In the genomic region with DNA sequence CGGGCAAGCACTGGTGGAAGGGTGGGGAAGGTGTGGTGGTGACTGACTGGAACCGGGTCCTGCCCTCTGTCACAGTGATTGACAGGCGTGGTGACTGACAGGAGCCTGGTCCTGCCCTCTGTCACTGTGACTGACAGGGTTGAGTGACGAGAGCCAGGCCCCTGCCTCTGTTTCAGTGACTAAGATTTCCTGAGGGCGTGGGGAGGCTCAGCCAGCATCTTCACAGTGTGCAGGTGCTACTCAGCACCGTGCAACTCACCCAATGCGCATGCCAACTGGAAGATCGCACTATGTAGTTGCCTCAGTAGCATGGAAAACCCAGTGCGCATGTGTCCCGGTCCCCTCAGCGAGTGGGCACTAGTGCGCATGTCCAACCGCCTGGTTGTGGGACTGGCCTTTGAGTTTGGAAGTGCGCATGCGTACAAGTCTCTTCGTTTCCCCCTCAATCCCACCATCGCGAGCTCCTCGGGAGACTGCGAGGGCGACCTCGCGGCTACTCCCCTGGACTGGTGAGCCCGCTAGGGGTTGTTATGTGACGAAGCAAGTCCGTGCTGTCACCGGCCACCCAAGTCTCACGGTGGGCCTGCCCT, we compare ENCODE assay signal across 1 mouse cellular context.
A peak's percentile ranks its signal among the peaks of the same experiment; 100 is the strongest.
TF ChIP-seq lines count a peak whose summit lies in the region.

No protein-coding gene starts in this region.

TF ChIP-seq in CH12.LX, 34 proteins besides CTCF, POLR2A, EP300 and RAD21:
- TF ChIP-seq MAZ (IDR thresholded peaks at IDR 0.05; ENCODE audit: low read depth, low read length), result 0 out of 2 replicates have a peak, but pooled peaks have one; percentile 30
- no peak for TF ChIP-seq SMC3 (IDR thresholded peaks at IDR 0.05; ENCODE audit: low read depth, low read length)
- TF ChIP-seq MAX (IDR thresholded peaks at IDR 0.05; ENCODE audit: low read length), result peak; percentile 58; the same call in 1 of the 2 replicates
- TF ChIP-seq TCF12 (IDR thresholded peaks at IDR 0.05; ENCODE audit: low read depth, low read length), result peak; percentile 63; the same call in 1 of the 2 replicates
- TF ChIP-seq POLR2AphosphoS2 (IDR thresholded peaks at IDR 0.05; ENCODE audit: low read depth, low read length), result no peak
- 0 out of 2 replicates have a peak, but pooled peaks have one; percentile 22 for TF ChIP-seq BHLHE40 (IDR thresholded peaks at IDR 0.05; ENCODE audit: low read depth, low read length)
- no peak for TF ChIP-seq UBTF (IDR thresholded peaks at IDR 0.05; ENCODE audit: low read depth, low read length)
- peak; percentile 69; the same call in 1 of the 2 replicates for TF ChIP-seq MYC (IDR thresholded peaks at IDR 0.05; ENCODE audit: low read depth, low read length)
- no peak for TF ChIP-seq RCOR1 (conservative IDR thresholded peaks at IDR 0.05; ENCODE audit: low read depth, low read length)
- peak; percentile 96 for TF ChIP-seq NRF1 (IDR thresholded peaks at IDR 0.05; ENCODE audit: low read depth, low read length)
- peak; percentile 19; the same call in 1 of the 2 replicates for TF ChIP-seq ZMIZ1 (IDR thresholded peaks at IDR 0.05; ENCODE audit: low read depth, low read length)
- no peak for TF ChIP-seq MAFK (IDR thresholded peaks at IDR 0.05; ENCODE audit: insufficient replicate concordance, low read length)
- peak; percentile 64 for TF ChIP-seq NELFE (IDR thresholded peaks at IDR 0.05; ENCODE audit: low read depth, low read length)
- TF ChIP-seq HCFC1 (IDR thresholded peaks at IDR 0.05; ENCODE audit: low read depth, low read length), result no peak
- TF ChIP-seq CHD1 (IDR thresholded peaks at IDR 0.05; ENCODE audit: low read depth, low read length), result no peak
- peak; percentile 23; the same call in 1 of the 2 replicates for TF ChIP-seq IRF4 (IDR thresholded peaks at IDR 0.05; ENCODE audit: low read depth, low read length)
- peak; percentile 55; the same call in 1 of the 2 replicates for TF ChIP-seq CHD2 (IDR thresholded peaks at IDR 0.05; ENCODE audit: low read length)
- TF ChIP-seq MXI1 (IDR thresholded peaks at IDR 0.05; ENCODE audit: low read depth, low read length), result no peak
- TF ChIP-seq ETS1 (conservative IDR thresholded peaks at IDR 0.05; ENCODE audit: low read depth, low read length), result peak; percentile 42
- no peak for TF ChIP-seq JUND (conservative IDR thresholded peaks at IDR 0.05; ENCODE audit: low read depth, low read length)
